Mouse (Mus musculus) kidney, postnatal 10 days (tissue): ENCODE data around the gene Hist1h2ak.

Experiments
- DNase-seq: peaks from one replicate; pipeline ENCODE4 v3.0.0; 2021; ENCODE audit warnings: mixed read lengths

Gene Hist1h2ak

DNA sequence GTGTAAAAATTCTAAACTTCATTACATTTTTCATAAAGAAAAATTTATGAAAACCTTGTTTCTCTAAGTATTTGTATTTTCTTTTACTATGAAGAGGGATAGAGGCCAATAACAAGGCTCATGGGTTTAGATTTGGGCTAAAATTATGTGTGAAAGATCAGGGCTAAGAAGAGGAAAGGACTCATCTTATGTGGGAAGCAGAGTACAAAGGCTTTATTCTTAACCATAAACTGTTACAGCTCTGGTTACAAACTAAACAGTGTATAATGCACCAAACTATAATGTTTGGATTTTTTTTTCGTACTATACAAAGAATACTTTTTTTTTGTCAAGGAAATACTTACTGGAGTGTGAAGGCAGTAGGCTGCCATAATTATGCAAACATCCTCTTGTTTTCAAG lies 2.1 kb upstream of the Hist1h2ak start:
- DNase-seq, result no peak

DNA sequence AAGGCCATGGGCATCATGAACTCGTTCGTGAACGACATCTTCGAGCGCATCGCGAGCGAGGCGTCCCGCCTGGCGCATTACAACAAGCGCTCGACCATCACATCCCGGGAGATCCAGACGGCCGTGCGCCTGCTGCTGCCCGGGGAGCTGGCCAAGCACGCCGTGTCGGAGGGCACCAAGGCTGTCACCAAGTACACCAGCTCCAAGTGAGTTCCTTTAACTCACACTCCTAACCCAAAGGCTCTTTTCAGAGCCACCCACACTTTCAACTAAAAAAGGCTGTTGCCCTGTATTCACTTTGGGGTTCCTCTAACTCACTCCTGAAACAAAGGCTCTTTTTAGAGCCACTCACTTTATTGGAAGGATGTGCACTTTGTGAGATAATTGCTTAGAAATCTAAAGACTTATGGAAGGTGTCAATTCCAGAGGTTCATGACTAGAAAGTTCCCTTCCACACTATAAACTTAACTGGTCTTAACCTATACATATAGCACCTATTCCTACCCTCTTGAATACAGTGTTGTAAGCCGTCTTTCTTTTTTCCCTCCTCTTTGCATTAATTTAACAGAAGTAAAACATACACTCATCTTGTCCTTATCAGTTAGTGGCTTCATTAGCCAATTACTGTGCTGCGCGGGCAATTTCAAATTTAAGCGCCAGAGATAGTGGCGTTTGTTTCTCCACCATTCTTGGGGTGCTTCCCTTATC lies 821 bp upstream of the Hist1h2ak start:
- DNase-seq, result peak; percentile 61

DNA sequence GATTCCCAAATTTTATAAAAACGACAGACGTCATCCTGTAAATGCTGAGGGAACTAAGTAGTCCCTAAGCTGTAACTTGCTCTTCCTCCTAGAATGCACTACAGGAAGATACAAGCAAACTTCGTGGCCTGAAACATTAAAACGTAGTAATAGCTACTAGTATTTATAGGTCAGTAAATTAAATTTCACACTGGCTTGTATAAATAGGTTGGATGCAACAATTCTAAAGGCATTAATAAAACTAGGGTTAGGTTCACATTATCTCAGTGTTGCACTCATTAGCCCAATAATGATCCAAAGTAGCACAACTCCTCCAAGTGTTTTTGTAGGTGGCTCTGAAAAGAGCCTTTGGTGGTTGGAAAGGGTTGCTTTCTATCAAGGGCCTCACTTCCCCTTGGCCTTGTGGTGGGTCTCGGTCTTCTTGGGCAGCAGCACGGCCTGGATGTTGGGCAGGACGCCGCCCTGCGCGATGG lies 540 bp downstream of the Hist1h2ak start:
- no peak for DNase-seq

DNA sequence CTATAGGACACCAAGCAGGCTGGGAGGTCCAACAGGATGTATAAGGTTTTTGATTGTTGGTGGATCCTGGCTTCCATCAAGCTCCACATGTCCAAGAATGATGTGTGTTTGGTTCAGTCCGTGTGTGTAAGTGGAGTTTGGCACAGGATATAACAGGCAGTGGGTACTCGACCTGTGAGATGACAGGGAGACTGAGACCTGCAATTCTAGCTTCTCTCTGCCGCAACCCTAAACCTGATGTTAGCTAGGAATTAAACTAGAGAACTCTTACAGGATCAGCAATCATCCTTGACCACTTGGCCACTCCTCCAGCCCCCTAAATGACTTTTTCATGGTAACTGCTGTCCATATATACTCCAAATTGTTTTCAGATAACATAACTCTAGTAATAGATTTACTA lies 1.3 kb downstream of the Hist1h2ak start:
- DNase-seq, result no peak

DNA sequence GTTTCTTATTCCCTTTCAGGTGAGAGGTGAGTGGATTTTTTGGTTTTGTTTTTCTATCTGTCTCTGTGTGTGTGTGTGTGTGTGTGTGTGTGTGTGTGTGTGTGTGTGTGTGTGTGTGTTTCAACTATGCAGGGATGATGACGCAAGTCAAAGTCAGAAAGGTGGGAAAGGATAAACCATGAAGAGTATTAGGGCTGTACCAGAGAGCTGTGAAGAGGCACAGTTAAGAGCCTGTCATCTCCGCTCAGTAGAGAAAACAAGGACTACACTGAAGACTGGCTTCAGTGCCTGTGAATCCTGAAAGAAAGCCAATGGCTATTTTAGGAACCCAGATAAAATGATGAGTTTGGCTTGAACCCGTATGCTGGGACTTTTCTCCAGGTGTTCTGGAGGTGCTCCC lies 1.8 kb downstream of the Hist1h2ak start:
- DNase-seq, result no peak

DNA sequence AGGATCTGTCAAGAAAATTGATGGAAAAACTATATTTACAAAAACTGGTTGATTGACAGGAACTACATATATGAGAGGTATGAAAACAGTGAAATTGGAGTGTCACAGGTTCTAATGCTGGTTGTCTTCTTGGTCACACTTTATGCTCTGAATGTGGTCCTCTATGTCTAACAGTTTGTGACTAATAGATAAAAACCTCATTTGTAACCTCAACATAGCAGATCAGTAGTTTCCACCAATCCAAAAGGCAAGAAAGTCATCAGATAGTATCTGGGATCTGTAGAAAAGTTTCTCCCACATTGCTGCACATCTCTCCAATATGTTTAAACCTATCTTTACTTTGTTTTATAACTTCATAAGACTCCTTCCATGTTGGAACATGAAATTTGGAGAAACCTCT lies 2.2 kb downstream of the Hist1h2ak start:
- DNase-seq, result no peak

DNA sequence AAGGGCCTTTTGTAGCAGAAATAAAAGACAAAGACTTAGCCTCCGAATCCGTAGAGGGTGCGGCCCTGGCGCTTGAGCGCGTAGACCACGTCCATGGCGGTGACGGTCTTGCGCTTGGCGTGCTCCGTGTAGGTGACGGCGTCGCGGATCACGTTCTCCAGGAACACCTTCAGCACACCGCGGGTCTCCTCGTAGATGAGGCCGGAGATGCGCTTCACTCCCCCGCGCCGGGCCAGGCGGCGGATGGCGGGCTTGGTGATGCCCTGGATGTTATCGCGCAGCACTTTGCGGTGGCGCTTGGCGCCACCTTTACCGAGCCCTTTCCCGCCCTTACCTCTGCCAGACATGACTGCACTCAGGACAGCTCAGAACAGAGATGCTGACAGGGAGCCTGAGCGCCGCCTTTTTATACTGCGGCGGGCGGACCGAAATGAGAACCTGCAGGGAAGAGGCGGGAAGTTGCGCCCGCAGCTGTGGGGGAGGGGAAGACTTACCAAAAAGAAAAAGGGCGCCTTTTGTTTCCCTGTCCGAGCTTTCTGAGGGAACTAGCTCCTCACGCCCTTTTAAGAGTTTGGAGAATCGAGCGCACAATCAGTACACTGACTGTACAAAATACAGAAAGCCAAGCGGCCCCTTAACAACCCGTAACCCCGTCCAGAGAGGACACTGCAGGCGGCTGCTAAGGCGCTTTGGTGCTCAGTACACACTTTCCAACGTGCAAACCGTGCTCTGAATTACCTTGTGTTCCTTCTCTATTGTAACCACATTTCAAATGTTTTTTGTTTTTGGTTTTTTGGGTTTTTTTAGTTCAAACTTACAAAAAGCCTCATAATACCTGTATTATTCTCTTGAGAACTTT lies 3.2 kb downstream of the Hist1h2ak start, which contains the start of gene Hist1h4k:
Gene Hist1h4k (minus strand): TSS at position 347 of the 859 bp plus-strand sequence.
- DNase-seq, result peak; percentile 94

DNA sequence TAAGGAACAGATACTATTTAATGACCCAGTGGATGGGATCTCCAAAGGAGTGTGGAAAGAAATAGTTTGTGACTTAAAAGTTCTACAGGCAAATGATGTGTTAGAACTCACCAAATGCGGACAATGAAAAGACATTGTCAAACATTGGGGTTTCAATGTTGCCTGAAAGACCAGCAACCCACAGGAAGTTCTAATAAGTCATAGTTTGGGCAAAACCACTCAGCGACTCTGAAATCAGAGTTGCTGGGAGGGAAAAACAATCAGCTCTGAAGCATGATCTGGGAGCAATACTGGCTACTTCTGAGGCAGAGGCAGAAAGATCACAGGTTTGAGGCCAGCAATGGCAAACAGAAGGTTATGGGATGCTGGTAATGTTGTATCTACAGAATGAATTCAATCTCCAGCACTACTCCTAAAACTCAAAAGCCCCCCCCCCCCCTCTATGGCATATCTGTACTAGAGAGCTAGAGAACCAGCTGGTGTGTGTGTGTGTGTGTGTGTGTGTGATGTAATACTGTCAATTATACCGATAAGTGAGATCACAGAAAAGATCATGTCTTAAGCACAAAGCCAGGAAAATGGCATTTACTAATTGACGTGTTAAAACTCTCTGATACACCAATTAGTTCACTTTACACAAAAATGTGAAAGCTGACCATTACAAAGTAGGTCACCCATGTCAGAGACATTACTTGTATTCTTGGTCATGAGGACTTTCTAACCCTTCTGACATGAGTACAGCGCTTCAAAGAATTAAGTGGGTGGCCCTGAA lies 4.1 kb downstream of the Hist1h2ak start:
- DNase-seq, result no peak

DNA sequence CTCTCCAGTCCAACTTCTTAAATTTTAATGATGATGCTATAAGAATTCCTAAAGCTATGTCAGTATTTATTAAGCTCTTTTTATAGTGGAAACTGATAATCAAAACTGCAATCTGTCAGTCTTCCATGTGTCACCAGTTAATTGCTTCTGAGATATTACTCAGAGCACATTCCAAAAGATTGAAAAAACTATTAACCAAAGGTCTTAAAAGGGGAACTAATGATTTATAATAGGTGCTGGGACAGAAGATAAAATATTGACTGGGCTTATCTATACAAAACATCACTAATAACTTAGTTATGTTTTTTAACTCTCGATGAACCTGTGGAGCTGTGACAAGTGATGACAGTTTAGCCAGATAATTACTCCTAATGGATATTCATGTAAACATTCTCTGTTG lies 8.6 kb downstream of the Hist1h2ak start:
- DNase-seq, result no peak

DNA sequence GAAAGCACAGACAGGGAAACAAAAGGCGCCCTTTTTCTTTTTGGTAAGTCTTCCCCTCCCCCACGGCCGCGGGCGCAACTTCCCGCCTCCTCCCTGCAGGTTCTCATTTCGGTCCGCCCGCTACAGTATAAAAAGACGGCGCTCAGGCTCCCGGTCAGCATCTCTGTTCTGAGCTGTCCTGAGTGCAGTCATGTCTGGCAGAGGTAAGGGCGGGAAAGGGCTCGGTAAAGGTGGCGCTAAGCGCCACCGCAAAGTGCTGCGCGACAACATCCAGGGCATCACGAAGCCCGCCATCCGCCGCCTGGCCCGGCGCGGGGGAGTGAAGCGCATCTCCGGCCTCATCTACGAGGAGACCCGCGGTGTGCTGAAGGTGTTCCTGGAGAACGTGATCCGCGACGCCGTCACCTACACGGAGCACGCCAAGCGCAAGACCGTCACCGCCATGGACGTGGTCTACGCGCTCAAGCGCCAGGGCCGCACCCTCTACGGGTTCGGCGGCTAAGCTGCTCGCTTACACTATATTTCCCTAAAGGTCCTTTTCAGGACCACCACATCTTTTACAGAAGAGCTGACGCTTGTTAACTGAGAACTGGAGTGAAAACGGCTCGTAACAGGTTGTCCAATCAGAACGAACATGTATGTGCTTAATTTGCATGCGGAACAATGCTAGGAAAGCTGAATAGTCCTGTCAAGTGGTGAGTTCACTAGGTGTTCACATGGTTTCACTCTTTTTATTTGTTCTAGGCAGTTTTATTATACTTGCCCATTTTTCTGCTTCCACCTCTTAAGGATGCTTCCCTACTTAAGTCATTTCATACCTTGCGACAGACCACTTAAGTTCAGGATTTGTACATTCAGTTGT lies 18.5 kb downstream of the Hist1h2ak start, which contains the start of gene Hist1h4j:
Gene Hist1h4j (plus strand): TSS at position 159 of the 862 bp plus-strand sequence.
- peak; percentile 86 for DNase-seq

DNA sequence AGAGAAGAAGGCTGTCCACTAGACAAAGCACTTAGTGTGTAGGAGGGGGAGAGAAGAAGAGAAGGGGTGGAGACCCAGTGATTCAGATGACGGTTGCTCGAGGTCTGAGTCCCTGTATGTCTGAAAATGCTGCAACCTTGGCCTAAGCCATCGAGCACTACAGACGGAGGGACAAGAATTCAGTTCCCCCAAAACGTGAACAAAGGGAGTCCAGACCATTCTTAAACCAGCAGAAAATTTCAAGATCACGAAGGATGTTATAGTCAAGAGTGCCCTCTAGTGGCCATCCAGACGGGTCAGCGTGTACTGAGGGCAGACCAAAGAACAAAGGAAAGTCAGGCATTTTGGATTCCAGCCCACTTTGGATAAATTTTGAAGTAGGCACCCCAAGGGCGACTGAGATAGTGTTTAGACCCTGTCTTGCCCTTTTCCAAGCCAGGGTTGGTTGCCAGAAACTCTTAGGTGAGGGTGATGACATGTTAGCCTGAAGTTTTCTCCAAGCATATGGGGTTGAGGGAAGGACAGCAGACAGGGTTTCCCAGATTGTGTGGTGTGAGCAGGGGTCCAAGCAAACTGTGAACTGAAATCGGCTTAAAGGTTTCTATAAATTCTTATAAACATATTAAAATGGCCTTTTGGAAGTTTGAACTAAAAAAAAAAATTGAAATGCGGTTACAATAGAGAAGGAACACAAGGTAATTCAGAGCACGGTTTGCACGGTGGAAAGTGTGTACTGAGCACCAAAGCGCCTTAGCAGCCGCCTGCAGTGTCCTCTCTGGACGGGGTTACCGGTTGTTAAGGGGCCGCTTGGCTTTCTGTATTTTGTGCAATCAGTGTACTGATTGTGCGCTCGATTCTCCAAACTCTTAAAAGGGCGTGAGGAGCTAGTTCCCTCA lies 19.4 kb downstream of the Hist1h2ak start:
- peak; percentile 84 for DNase-seq

DNA sequence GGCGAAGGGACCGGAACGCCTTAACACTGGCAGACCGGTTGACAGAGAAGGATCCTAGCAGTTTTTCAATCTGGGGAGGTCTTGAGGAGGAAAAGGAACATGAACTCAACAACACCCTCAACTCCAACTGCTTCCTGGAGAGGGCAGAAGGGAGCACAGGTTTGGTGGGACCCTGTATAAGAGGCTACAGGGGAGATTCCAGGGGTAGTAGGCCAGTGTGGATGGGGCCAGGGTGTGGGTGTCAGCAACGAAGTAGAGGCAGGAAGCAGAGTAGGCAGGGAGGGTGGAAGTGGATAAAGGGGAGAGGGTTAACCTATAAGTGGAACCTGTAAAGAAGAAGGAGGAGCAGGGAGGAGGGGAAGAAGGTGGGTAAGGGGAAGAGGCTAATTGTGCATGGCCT lies 20.2 kb downstream of the Hist1h2ak start:
- DNase-seq, result no peak

DNA sequence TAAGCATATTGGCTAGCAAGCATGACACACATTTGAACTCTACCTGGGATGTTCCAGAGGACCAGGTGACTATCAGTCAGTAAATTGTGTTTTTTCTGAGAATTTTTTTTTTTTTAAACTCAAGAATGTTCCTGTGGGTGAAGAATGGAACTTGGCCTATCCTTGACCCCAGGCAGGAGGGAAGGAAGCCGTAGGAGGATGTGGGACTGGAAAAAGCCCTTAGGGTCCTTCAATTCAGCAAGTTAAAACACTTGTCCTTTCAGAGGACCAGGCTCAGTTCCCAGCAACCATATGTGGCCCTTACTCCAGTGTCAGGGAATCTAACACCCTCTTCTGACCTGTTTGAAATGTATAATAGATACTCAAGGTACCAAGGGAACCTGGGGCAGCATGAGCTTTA lies 24.1 kb downstream of the Hist1h2ak start:
- DNase-seq, result no peak

DNA sequence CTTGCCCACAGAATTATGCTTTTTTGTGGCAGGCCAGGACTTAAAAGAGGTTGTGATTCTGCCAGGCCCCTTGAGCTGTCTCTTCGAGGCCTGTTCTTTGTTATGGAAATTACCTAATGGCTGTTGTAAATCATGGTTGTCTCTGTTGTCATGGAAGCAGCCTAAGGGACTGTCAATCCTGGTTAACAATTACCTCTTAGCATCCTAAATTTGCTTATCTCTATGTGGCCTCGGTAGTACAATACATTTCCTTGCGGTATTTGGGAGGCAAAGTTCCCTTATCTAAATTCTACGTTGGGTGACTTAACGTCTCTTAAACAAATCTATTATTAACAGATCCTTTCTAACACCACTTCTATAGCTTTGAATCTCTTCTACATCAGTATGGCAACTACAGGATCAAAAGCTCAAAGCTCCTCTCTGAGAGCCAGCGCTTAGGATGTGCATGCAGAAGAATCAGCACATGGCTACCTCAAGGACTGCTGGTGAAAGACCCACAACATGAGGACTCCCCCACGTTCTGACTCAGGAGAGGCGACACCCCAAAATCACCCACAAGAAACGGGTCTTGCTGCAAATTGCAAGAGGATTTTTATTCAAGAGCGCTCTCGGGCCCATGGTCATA lies 25.6 kb downstream of the Hist1h2ak start:
- no peak for DNase-seq

DNA sequence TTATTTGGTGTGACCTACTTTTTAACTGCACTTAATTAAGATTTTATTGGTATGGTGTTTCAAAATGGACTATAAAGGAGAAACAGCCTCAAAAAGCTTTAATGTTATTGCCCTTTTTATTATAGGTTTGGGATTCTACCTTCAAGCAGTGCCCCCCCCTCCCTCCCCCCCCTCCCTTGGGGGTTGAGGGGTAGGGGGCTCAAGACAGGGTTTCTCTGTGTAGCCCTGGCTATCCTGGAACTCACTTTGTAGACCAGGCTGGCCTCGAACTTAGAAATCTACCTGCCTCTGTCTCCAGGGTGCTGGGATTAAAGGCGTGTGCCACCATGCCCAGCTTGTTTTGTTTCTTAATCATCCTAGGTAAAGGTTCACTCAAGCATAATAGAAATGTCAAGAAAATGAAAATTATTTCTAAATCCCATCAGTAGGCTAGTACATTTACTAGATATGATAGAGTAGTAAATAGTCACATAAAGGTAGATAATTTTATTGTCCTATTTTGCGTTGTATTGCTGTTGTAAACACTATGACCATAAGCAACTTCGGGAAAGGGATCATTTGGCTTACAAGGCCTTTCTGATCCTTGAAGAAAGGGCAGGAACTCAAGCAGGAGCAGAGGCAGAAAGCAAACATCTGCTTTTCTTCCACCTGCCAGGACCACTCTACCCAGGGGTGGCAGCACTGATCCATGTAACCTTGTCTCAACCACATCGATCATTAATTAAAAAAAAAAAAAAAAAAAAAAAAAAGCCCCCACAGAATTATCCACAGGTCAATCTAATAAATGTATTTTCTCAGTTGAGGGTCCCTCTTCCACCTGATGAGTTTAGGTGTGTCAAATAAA lies 30.4 kb downstream of the Hist1h2ak start:
- DNase-seq, result peak; percentile 11

DNA sequence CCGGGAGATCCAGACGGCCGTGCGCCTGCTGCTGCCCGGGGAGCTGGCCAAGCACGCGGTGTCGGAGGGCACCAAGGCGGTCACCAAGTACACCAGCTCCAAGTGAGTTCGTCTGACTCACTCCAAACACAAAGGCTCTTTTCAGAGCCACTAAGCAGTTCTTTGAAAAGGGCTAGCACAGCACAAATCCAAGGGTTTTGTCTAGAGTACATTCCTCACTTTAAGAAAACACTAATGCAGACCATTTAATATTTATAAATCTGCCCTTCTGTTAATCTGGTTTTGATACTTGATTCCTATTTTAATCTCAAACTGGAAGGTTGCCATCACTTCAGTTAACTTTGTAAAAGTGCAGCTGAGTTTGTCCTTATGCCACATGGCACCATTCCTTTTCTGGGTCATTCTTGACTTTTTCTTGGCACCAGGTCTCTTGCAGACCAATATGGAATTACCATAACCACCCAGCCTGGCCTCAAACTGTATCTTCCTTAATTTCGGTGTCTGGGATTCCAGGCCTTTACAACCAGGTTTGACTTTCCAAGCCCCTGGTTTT lies 31.2 kb downstream of the Hist1h2ak start:
- no peak for DNase-seq

DNA sequence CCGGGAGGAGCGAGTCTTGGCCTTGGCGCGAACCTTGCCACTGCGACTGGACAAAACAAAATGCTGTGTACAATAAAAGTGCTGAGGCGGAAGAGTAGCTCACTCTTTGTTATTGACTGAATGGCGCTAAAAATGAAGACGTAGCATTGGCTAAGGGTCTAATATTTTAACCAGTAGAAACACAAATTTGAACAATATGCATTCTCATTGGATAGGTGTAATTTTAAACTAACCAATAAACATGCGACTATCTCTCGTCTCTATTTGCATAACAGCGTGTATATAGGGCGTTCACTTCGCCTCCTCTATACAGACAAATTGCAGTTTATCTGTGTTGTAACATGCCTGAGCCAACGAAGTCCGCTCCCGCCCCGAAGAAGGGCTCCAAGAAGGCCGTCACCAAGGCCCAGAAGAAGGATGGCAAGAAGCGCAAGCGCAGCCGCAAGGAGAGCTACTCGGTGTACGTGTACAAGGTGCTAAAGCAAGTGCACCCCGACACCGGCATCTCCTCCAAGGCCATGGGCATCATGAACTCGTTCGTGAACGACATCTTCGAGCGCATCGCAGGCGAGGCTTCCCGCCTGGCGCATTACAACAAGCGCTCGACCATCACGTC lies 31.8 kb downstream of the Hist1h2ak start, which contains the start of gene Hist1h2bm:
Gene Hist1h2bm (plus strand): TSS at position 288 of the 616 bp plus-strand sequence.
- peak; percentile 69 for DNase-seq

DNA sequence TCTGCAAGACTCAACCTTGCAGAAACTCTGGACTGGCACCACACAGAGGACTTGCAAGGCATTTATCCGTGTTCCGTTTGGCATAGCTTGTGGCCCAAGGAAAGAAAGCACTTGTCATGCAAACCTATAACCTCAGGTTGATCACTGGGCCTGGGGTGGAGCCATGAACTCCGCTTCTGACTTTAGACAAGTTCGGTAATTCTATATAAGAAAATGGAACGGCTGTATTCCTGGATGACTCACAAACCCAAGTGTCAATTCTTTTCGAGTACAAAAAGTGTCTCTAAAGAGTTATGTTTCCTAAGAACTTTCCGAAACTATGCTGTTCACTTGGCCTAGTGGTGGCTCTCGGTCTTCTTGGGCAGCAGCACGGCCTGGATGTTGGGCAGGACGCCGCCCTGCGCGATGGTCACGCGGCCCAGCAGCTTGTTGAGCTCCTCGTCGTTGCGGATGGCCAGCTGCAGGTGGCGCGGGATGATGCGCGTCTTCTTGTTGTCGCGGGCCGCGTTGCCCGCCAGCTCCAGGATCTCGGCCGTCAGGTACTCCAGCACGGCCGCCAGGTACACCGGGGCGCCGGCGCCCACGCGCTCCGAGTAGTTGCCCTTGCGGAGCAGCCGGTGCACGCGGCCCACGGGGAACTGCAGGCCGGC lies 32.4 kb downstream of the Hist1h2ak start:
- peak; percentile 10 for DNase-seq
